20 mouse cellular contexts compared by ENCODE assay signal in genomic region chr19:57009653-57010052, GRCm38 (mm10). TPM values are rescaled to one million over a fixed set of nuclear protein-coding genes. Genes with fewer than 3 reads are reported as not detected.
DNase-seq lines count a peak whose midpoint lies in the region; ATAC-seq and TF ChIP-seq lines count a peak whose summit lies in the region.
"Had no signal": no experiment of that assay in that cellular context is flagged by ENCODE, and none has a peak within 500 bp of the region (broad histone marks: within the 10 kb centered on the region; RNA-seq: fewer than 3 reads in every experiment).

No protein-coding gene starts in this region.

- no peak for ATAC-seq in hindbrain, embryonic 14.5 days (ENCODE audit: low FRiP score)
- ATAC-seq in midbrain, postnatal 0 days (ENCODE audit: low FRiP score), result no peak
- ATAC-seq: forebrain, embryonic 13.5 days; intestine, embryonic 16.5 days had no signal

- H3K36me3 ChIP-seq in hindbrain, embryonic 10.5 days, result no peaks in the 10 kb centered on the region
- no peaks in the 10 kb centered on the region for H3K36me3 ChIP-seq in hindbrain, embryonic 14.5 days (replicated peaks; ENCODE audit: control insufficient read depth, insufficient read depth)
- H3K36me3 ChIP-seq in midbrain, postnatal 0 days (ENCODE audit: insufficient read depth, low read length), result no peaks in the 10 kb centered on the region
- H3K36me3 ChIP-seq: embryonic facial prominence, embryonic 13.5 days; G1E; heart, embryonic 12.5 days; hindbrain, embryonic 13.5 days had no signal

- H3K9ac ChIP-seq in hindbrain, embryonic 14.5 days, result no peak overlapping the region
- H3K9ac ChIP-seq in midbrain, postnatal 0 days (replicated peaks; ENCODE audit: low read length, poor library complexity, severe bottlenecking), result no peak overlapping the region
- H3K9ac ChIP-seq: embryonic facial prominence, embryonic 13.5 days; forebrain, embryonic 13.5 days; heart, embryonic 12.5 days; hindbrain, embryonic 13.5 days had no signal

- H3K4me2 ChIP-seq in hindbrain, embryonic 14.5 days (replicated peaks), result no peak overlapping the region
- H3K4me2 ChIP-seq in midbrain, postnatal 0 days (ENCODE audit: low read depth, low read length, poor library complexity, severe bottlenecking), result no peak overlapping the region
- H3K4me2 ChIP-seq: embryonic facial prominence, embryonic 13.5 days; forebrain, embryonic 13.5 days; heart, embryonic 12.5 days; hindbrain, embryonic 13.5 days had no signal

- H3K4me3 ChIP-seq in hindbrain, embryonic 10.5 days, result no peak overlapping the region
- no peak overlapping the region for H3K4me3 ChIP-seq in hindbrain, embryonic 14.5 days (replicated peaks; ENCODE audit: low read length)
- H3K4me3 ChIP-seq in midbrain, postnatal 0 days (ENCODE audit: low read depth, low read length), result no peak overlapping the region
- H3K4me3 ChIP-seq: embryonic facial prominence, embryonic 13.5 days; forebrain, embryonic 13.5 days; heart, embryonic 12.5 days; hindbrain, embryonic 13.5 days had no signal

- H3K9me3 ChIP-seq in hindbrain, embryonic 10.5 days, result no peaks in the 10 kb centered on the region
- H3K9me3 ChIP-seq in hindbrain, embryonic 14.5 days (ENCODE audit: control insufficient read depth, low read length), result no peaks in the 10 kb centered on the region
- no peaks in the 10 kb centered on the region for H3K9me3 ChIP-seq in midbrain, postnatal 0 days (ENCODE audit: low read length)
- H3K9me3 ChIP-seq: embryonic facial prominence, embryonic 13.5 days; forebrain, embryonic 13.5 days; heart, embryonic 12.5 days; hindbrain, embryonic 13.5 days had no signal

- 0 out of 2 replicates have a peak overlapping the region, but pooled peaks have one; percentile 35 for H3K27ac ChIP-seq in hindbrain, embryonic 10.5 days
- H3K27ac ChIP-seq in hindbrain, embryonic 14.5 days, result no peak overlapping the region
- H3K27ac ChIP-seq in midbrain, postnatal 0 days (ENCODE audit: low read depth, low read length), result no peak overlapping the region
- H3K27ac ChIP-seq: embryonic facial prominence, embryonic 13.5 days; forebrain, embryonic 13.5 days; hindbrain, embryonic 13.5 days had no signal

- peaks cover 63% of the 10 kb centered on the region for H3K4me1 ChIP-seq in hindbrain, embryonic 10.5 days (replicated peaks)
- H3K4me1 ChIP-seq in hindbrain, embryonic 14.5 days (replicated peaks; ENCODE audit: control insufficient read depth, insufficient read depth, low read length), result peaks cover 7% of the 10 kb centered on the region
- peaks cover 5% of the 10 kb centered on the region; the same call in 1 of the 2 replicates for H3K4me1 ChIP-seq in midbrain, postnatal 0 days (ENCODE audit: insufficient read depth, low read length)

- peak; percentile 32 for DNase-seq in cerebellum, adult 9-11 months
- no peak for DNase-seq in cerebellum, adult 18-20 months
- no peak for DNase-seq in hindbrain, embryonic 10.5 days (ENCODE audit: low spot score)
- DNase-seq in hindbrain, embryonic 14.5 days (ENCODE audit: low spot score), result no peak
- DNase-seq in 3134 (ENCODE audit: extremely low read depth, insufficient read length, low spot score), result peak; percentile 57
- DNase-seq in Muller cell, postnatal 12 days (ENCODE audit: inconsistent ontology term), result peak; percentile 44
- no peak for DNase-seq in midbrain, postnatal 0 days (ENCODE audit: low spot score)
- no peak for DNase-seq in spleen, adult 12 weeks (ENCODE audit: low spot score)
- DNase-seq: adrenal gland, postnatal 10 days; cerebellum, adult 11 months; cerebellum, postnatal 25 days; gastrocnemius, postnatal 36 days; heart, adult 18-20 months; heart, postnatal 36 days had no signal

- TF ChIP-seq CTCF in midbrain, postnatal 0 days (IDR thresholded peaks at IDR 0.05), result no peak

- 35% methylated on average over 4 of the region's 4 CpGs for WGBS in hindbrain, embryonic 10.5 days
- 19% methylated on average over 4 of the region's 4 CpGs for WGBS in hindbrain, embryonic 14.5 days
- WGBS in midbrain, postnatal 0 days, result 49% methylated on average over 4 of the region's 4 CpGs

- peaks cover 59% of the 10 kb centered on the region for H3K27me3 ChIP-seq in hindbrain, embryonic 10.5 days (ENCODE audit: insufficient read depth, poor library complexity, severe bottlenecking)
- H3K27me3 ChIP-seq in hindbrain, embryonic 14.5 days (ENCODE audit: control insufficient read depth, insufficient read depth, low read length), result peaks cover 30% of the 10 kb centered on the region
- peaks cover 13% of the 10 kb centered on the region; the same call in 1 of the 2 replicates for H3K27me3 ChIP-seq in midbrain, postnatal 0 days (ENCODE audit: insufficient read depth, low read length)

RNA-seq across cellular contexts. Expression of gene Afap1l2, which starts 1.6 kb away (rescaled TPM):
- 3.8 and 5.9 TPM in 2 replicates for polyA plus RNA-seq in hindbrain, embryonic 10.5 days (2016; fragmentation: Nextera tagmentation; extraction: Ambion mirVana)
- polyA plus RNA-seq in hindbrain, embryonic 14.5 days (2014; fragmentation: Nextera tagmentation; extraction: Ambion mirVana), result 13.7 and 16.2 TPM in 2 replicates
- total RNA-seq in midbrain, postnatal 0 days (2014; rRNA removed), result 13.2 and 15.3 TPM in 2 replicates
- 8.1 and 10.8 TPM in 2 replicates for polyA plus RNA-seq in midbrain, postnatal 0 days (2015; fragmentation: Nextera tagmentation; extraction: Ambion mirVana)
- polyA plus RNA-seq: G1E had no signal

Comparison
In these comparisons a context has a peak if more than half of its experiments do, and no peak if none do; other contexts are left out.
1. DNase-seq: peak in cerebellum, adult 9-11 months (single experiment), 3134 (single experiment) and Muller cell, postnatal 12 days (single experiment); none in cerebellum, adult 18-20 months (0 of 2), hindbrain, embryonic 10.5 days (single experiment), hindbrain, embryonic 14.5 days (single experiment), midbrain, postnatal 0 days (single experiment) and spleen, adult 12 weeks (single experiment).